Mouse (Mus musculus): ENCODE results near the gene Igfbp6.
A peak's percentile ranks its signal among the peaks of the same experiment; 100 is the strongest.

Gene Igfbp6

DNA sequence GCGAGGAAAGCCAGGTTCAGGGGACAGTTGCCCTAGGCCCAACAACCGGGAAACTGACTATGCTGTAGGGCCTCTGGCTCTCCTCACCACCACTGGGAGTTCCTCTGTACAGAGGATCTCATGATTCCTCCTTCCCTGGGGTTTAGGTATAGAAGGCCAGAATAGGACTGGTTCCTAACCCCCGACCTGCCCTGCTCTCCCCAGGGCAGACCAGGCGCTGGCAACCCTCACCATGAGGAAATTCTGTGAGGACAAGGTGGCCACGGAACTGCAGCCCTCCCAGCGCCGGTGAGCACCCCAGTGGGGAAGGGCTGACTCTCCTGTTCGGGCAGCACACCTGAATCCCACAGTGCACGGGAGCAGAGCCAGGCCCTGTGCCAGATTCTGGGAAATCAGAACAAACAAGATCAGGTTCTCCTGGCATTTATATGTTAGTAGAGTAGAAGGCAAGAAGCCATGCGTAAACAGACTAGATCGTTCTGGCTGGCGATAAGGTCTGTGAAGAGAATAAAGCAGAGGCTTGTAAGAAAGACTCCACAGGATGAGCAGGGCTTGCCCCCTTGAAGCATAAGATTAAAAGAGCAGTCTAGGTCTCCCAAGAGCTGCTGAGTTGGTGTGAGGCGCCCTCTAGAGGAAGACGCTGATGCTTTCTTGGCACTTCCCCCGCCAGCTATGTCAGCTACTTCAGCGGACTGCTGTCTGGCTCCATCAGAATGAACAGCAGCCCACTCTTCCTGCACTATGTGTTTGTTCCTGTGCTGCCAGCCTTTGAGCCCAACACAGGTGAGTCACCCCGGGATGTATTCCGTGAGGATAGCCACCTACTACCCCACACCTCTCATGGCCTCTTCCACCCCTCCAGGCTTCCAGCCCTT lies 35.3 kb upstream of the Igfbp6 start:
- DNase-seq: peak; percentile 74

DNA sequence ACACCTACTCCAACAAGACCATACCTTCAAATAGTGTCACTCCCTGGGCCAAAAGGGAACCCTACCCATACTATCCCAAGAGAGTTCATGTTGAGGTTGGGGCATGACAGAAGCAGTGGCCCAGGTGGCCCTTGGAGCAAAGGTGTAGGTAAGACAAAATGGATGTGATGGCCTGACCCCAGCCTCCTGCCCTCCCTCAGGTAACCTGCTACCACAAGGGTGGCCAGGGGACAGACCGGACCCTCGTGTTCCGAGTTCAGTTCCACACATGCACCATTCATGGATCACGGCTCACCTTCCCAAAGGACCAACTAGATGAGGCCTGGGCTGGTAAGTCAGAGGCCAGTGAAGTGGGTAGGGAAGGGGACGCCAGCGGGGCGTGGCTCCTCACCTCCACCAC lies 33.9 kb upstream of the Igfbp6 start:
- DNase-seq: no peak

DNA sequence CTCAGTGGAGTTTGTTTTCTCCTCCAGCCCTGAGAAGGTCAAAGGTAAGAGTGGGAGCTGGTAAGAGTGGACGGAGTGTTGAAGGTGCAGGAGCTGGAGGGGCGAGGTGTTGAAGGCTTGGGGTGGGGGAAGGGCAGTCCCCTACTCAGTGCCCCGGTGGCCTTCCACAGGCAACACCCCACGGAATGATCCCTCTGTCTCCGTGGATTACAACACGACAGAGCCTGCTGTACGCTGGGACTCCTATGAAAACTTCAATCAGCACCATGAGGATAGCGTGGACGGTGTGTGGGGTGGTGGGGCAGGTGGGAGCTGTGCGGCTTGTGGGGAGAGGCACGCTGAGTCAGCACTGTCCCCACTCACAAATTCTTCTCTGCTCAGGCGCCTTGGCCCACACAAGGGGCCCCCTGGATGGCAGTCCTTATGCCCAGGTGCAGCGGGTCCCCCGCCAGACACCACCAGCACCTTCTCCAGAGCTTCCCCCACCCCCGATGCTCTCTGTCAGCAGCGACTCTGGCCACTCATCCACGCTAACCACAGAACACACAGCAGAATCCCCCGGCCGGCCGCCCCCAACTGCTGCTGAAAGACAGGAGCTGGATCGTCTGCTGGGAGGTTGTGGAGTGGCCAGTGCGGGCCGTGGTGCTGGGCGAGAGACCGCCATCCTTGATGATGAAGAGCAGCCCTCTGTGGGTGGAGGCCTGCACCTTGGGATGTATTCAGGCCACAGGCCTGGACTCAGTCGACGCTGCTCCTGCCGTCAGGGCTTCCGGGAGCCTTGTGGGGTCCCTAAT lies 33.3 kb upstream of the Igfbp6 start:
- DNase-seq: no peak

DNA sequence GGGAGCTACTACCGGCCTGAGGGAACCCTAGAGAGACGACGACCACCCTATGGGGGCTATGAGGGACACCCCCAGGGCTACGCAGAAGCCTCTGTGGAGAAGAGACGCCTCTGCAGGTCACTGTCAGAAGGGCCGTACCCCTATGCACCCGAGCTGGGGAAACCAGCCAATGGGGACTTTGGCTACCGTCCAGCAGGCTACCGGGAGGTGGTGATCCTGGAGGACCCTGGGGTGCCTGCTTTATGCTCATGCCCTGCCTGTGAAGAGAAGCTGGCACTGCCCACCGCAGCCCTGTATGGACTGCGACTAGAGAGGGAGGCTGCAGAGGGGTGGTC lies 32.7 kb upstream of the Igfbp6 start:
- DNase-seq: no peak

DNA sequence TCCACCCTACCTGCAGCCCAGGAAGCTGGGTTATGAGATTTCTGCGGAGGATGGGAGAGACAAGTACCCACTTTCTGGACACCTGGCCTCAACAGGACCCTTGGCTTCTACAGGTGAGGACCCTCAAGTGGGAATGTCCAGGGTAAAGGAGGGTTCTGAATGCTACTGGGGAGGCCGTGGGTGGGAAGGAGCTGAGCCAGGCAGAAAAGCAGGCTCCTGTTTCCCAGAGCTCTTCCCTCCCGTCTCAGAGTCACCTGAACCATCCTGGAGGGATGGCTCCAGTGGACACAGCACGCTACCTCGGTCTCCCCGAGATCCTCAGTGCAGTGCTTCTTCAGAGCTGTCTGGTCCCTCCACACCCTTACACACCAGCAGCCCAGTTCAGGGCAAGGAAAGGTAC lies 32.0 kb upstream of the Igfbp6 start:
- no peak for DNase-seq

DNA sequence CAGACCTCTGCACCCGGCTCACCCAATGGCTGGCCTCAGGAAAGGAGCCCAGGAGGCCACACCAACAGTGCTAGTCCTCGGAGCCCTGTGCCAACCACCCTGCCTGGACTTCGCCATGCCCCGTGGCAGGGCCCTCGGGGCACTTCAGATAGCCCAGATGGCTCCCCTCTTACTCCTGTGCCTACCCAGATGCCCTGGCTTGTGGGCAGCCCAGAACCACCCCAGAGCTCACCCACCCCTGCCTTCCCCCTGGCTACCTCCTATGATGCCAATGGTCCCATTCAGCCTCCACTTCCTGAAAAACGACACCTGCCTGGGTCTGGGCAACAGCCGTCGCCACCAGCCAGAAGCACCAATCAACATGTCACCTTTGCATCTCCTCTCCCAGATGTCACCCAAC lies 31.3 kb upstream of the Igfbp6 start:
- DNase-seq: no peak

DNA sequence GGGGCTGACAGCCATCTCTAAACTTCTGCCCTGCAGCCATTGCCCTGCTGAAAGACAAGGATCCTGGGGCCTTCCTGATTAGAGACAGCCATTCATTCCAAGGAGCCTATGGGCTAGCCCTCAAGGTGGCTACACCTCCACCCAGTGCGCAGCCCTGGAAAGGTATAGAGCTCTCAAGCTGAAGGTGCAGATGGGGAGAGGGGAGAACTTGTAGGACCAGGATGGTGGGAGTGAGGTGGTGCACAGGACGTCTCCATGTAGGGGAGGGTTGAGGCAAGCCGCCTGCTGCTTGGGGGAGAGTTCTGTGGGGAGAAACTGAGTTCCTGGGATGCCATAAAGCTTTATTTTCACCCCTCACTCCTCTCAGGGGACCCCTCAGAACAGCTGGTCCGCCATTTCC lies 30.5 kb upstream of the Igfbp6 start:
- DNase-seq: no peak

DNA sequence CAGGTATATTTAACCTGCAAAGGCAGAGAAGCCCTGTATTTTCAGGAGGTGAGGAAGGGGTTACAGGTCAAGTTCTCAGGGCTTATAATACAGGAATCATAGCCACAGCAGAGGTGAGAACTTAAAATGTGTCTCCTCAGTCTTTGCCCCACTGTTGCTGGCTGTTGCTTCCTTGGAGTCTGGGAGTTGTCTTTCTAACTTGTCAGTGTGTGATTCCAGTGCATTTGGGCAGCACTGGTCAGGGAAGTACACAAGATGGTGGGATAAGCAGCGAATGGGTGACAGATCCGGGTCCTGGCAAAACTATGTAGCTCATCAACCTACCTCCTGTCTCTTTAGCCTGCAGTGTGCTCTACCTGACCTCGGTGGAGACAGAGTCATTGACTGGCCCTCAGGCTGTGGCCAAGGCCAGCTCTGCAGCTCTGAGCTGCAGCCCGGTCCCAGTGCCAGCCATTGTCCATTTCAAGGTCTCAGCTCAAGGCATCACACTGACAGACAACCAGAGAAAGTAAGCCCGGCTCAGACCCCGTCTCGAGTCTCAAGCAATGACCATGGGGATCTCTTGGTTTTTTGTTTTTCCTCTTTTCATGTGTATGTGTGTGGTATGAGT lies 29.4 kb upstream of the Igfbp6 start:
- DNase-seq: no peak

DNA sequence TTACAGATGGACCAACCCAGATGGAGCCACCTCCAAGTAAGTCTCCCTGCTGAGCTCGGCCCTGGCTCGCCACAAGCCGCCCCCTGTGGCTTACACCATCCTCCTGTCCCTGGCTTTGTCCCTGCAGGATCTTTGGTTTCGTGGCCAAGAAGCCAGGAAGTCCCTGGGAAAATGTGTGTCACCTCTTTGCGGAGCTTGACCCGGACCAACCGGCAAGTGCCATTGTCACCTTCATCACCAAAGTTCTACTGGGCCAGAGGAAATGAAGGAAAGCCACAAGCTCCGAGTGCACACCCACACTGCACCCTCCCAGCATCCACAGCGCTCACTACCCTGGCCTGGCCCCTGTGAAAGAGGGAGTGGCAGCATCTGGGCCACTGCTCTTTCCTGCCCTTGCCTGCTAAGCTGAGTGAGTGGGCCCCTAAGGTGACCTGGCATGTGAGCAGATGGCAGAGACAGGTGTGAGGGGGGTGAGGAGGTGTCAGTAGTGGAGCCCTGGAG lies 28.4 kb upstream of the Igfbp6 start:
- no peak for DNase-seq

DNA sequence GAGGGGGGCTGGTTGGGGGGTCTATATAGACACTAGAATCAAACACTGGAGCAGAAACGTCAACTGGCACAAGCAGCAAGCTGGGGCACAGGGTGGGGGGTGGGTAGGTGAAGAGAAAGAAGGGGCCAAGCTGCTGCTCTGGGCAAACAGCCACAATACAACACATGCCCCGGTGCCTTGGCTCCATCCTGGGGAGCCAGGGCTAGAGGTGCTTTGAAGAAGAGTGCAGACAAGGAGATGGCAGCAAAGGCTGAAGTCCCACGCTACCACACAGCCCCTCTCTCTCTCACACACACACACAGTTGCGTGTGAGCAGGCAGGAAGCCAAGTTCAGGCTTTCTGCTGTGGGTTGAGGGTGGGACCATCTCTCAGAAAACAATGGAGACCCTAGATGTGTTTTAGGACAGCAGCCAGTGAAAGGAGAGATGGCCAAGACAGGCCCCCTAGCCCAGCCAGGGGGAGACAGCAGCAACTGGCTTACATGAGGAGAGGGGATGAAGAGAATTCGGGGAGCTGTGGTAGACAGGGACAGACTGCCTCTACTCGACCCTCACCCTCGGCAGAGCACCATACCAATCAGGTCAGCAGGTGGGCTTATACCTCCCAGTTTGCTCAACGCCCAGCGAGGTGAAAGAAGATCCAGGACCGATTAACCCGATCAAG lies 27.3 kb upstream of the Igfbp6 start:
- no peak for DNase-seq

DNA sequence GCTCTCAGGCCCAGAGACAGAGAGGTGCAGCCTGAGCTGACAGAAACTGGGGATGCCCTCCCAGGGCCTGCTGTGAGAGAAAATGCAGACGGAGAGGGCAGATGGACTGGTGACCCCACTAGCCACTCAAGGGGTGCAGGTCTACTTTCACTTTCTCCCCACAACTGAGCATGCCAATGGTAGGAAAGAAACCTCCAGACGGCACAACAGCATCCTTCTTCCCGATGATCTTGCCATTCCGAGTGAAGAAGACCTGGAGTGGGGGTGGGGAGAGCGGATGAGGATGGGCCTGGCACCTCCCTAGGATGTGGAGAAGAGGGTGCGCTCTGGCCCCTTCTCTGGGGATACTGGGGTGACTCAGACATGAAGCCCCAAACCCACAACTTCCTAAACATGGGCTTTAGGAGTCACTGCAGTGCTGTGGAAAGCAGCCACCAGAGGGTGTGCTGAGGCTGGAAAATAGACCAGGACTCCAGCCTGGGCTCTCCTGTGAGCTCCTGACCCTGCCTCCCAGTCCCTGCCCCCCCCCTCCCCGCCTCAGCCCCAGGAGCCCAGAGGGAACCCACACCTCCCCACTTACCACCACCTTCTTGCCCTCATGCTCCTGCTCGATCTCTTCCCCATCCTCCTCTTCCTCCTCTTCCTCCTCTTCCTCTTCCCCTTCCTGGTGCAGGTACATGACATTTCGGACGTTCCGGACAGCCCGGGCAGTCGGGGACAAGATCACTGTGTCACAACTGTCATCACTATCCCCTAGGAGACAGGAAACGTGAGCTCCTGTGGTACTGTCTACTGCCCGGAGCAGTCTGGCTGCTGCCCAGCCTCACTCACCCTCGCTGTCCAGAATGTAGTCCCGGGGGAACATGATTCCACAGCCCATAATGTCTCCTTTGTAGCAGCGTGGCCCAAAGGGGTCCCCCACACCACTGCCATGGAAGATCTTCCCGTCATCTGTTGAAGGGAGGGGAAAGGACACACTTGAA lies 26.4 kb upstream of the Igfbp6 start:
- no peak for DNase-seq

DNA sequence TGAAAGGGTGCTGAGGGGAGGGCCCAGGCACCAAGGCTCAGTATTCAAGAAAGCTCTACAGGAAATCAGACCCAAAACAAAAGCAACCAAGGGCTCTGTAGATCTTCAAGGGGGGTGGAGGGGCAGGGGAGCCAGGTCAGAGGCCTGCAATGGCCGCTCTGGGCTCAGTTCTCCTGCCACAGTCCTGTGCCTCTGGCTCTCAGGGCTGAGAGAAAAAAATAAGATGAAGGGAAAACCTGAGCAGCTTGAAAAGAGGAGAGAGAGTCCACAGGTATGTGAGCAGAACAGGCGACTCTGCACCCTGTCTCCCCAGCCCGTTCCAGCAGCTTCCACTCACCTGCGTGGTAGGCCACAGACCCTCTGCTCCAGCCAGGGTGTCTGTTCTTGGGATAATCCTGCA lies 25.6 kb upstream of the Igfbp6 start:
- no peak for DNase-seq

DNA sequence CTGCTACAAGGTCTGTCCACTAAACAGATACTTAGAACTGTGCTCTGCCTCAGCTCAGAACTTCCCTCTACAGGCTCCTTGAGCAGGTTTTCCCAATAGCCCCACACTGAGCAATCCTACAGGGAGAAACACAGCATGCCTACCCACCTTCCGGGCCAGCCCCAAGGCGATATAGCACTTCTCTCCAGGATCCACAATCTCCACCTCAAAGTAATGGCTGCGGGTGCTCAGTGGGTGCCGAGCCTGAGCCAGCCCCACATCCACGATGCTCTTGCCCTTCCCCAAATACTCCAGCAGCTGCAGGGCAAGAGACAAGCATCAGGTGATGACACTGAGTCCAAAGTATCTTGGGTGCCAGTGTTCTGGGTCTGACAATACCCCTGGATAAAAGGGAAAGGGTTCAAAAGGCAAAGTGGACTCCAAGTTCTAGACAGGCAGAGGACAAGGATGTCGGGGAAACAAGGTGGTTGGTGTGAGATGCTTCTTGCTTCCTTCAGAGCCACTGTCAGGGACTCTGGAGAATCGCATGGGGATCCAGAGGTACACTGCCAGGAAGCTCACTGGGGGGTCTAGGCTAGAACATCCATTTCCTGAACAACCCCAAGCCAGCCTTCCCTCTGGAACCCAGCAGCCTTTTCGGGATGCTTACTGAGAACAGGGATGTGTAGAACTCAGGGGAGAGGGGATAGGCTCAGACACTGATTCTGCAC lies 24.9 kb upstream of the Igfbp6 start:
- DNase-seq: no peak

DNA sequence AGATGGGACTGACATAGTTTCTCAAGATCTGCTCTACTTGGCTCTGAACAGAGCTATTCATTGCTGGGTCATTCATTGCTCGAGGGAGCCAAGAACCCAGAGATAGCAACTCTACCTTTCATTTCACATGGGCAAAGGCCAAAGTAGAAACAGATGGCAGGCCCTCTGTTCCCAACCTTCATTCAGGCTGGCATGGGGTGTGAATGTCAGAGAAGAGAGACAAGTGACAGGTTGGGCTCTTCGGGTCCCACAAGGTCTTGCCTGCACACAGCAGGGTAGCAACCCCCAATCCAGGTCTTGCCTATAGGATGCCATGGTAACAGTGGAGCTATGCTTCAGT lies 24.4 kb upstream of the Igfbp6 start:
- DNase-seq: no peak

DNA sequence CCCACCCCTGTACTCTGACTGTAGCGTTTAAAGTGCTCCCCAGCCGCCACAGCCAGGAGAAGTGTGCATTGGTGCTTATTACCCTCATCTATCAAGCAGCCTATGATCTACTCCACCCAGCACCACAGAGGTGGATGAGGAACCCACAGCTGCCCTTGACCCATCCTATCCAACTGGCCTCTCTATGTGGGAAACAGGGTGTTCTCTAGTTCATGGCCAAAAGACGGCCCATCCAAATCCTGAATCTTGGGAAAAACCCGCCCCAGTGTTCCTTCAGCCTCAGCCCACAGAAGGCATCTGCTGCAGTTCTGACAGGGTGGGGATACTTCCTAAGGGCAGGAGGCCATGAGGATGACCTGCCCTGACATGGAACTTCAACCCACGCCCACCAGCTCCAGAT lies 23.6 kb upstream of the Igfbp6 start:
- no peak for DNase-seq

DNA sequence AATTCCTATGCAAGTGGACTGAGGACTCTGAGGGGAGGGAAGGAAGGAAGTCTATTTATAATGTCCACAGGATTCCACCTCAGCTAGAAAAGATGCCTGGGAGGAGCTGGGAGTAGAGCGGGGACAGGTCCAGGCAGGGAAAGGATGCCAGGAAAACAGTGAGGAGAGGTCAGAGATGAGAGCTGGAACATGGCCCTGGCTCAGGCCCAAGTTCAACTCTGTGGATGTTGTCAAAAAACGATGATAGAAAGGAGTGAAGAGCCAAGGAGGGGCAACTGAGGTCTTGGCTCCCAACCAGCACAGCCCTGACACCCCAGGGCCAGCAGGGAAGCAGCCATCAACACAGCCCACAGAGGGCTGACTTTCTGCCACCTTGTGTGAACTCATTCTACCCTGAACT lies 17.9 kb upstream of the Igfbp6 start:
- DNase-seq: no peak

DNA sequence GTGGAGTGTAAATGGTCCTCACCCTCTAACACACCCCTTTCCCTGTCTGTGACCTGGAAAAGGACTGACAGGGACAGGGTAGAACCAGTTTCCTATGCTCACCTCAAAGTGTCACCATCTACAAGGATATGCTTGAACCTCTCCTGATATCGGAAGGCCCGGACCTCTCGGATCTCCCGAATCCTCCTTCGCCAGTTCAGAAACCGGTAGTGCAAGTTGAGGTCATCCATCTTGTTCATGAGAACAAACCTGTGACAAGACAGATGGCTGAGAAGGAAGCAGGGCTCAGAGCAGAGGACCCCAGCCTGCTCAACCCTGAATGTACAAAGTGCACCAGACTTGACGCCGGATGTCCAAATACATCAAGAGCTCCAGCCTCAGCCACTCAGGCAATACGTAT lies 10.8 kb upstream of the Igfbp6 start:
- no peak for DNase-seq

DNA sequence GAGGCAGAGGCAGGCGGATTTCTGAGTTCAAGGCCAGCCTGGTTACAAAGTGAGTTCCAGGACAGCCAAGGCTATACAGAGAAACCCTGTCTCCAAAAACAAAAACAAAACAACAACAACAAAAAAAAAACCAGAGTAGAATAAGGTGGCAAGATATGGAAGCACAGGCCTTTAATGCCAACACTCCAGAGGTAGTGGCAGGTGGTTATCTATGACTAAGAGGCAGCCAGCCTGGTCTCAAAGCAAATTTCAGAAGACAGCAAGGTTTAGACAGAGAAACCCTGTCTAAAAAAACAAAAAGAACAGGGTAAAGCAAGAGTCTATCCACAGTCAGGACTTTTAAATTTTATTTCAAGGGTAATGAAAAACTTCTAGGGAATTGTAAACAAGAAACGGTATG lies 9.5 kb upstream of the Igfbp6 start:
- DNase-seq: no peak

DNA sequence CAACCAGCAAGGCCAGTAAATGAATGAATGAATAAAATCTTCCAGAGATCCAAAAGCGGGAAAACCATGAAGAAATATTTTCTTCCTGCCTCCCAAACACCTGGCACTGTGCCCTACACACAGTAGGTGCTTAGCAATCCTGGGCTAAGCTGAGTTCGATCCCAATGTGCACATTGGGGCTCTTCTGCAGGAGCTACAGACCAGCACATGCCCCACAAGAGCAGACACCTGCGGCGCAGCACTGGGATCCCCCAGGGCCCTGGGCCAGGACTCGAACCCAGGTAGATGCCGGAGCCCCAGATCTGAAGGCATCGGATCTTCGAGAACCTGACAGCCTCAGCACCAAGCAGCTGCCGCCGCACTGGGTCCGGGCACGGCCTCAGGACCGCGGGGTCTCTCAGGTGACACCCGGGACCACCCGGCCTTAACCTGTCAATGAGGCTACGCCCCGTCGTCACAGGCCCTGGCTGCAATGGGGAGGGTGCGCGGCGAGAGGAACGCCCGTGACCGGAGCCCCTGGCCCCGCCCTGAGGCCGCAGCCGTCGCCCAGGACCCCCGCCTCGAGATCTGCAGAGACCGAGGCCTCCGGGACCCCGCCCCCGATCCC lies 8.5 kb upstream of the Igfbp6 start:
- DNase-seq: no peak

DNA sequence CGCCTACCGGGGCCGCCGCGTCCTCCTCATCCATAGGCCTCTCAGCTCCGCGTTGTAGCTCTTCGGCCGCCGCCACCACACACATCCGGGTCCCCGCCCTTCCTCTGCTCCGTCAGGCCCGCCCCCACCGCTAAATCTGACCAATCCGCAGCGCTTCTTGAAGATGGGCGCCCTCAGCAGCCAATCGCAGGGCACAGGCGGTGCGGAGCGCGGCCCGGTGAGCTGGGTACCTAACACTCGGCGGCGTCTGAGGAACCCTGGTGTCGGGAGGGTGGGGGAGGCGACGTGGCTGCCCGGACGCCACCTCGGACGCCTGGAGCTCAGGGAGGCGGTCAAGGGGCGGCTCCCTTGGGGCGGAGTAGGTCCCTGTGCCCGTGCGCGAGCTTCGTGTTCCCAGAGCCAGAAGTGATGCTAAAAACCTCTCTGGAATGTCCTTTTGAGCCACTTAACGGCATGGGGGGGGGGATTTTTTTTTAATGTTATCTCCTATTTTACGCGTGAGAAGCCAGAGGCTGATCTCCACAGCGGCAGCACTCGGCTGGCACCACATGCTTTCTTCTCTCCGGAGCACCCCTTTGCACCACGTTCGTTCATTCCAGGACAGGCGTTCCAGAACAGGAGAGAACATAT lies 7.9 kb upstream of the Igfbp6 start, which contains the start of gene Spryd3:
Spryd3 (minus strand) TSS at position 106 of the 630 bp plus-strand sequence.
- peak; percentile 98 for DNase-seq

All from liver (tissue).